Mouse (Mus musculus) midbrain, embryonic 16.5 days (tissue): ENCODE results near the gene Aldh9a1. TPM values are rescaled to one million over a fixed set of nuclear protein-coding genes. Genes with fewer than 3 reads are reported as not detected.
A peak's percentile ranks its signal among the peaks of the same experiment; 100 is the strongest.

Experiments
- ATAC-seq: fragments of 200-750 bp; cut with Nextera tagmentation; 2 replicates; pipeline ENCODE4 v1.8.0; 2017; ENCODE audit warnings: moderate TSS enrichment
- H3K27ac ChIP-seq: fragments of 300-500 bp; sonication (generic); 2 replicates; pipeline ENCODE4 v1.5.1; 2014; ENCODE audit warnings: mild to moderate bottlenecking, low read length, mixed read lengths
- H3K27me3 ChIP-seq: fragments of 300-500 bp; sonication (generic); 2 replicates; pipeline ENCODE4 v1.6.1; 2014; ENCODE audit warnings: low read depth, low read length, mixed read lengths; ENCODE audit not compliant: control insufficient read depth, insufficient read depth
- H3K36me3 ChIP-seq: fragments of 300-500 bp; sonication (generic); 2 replicates; pipeline ENCODE4 v1.6.1; 2014; ENCODE audit warnings: mild to moderate bottlenecking, low read length, moderate library complexity, mixed read lengths; ENCODE audit not compliant: control insufficient read depth, insufficient read depth
- H3K4me1 ChIP-seq: fragments of 300-500 bp; sonication (generic); 2 replicates; pipeline ENCODE4 v1.6.1; 2014; ENCODE audit warnings: mild to moderate bottlenecking, low read length, mixed read lengths; ENCODE audit not compliant: control insufficient read depth, insufficient read depth
- H3K4me2 ChIP-seq: fragments of 300-500 bp; sonication (generic); 2 replicates; pipeline ENCODE4 v1.6.1; 2014; ENCODE audit warnings: mild to moderate bottlenecking, low read length, mixed read lengths
- H3K4me3 ChIP-seq: fragments of 300-500 bp; sonication (generic); 2 replicates; pipeline ENCODE4 v1.5.1; 2014; ENCODE audit warnings: low read depth, mild to moderate bottlenecking, low read length, moderate library complexity, mixed read lengths
- H3K9ac ChIP-seq: fragments of 300-500 bp; sonication (generic); 2 replicates; pipeline ENCODE4 v1.6.1; 2014; ENCODE audit warnings: low read depth, low read length, mixed read lengths
- H3K9me3 ChIP-seq: fragments of 300-500 bp; sonication (generic); replicated peaks from 2 replicates; pipeline ENCODE4 v1.6.1; 2014; ENCODE audit warnings: mild to moderate bottlenecking, low read length, mixed read lengths; ENCODE audit not compliant: control insufficient read depth, poor library complexity, severe bottlenecking
- WGBS: fragments of 180-500 bp; shearing (Covaris S2); extraction: QIAGEN DNeasy Blood & Tissue Kit; methylation state at CpG from one replicate; pipeline ENCODE4 v1.1.7; 2014; 5-methylcytosine and 5-hydroxymethylcytosine counted together
- polyA plus RNA-seq: library from polyadenylated mRNA; unstranded; fragments of >200 nt; fragmentation: Nextera tagmentation; extraction: Ambion mirVana; gene quantifications from 2 replicates; pipeline ENCODE4 v1.2.1, GENCODE M21; 2015

Gene Aldh9a1
- polyA plus RNA-seq, 1 experiment from 2014 or later: 38.3 TPM

- Histone ChIP-seq H3K27me3 (no peaks in the 10 kb centered on the region), H3K9ac (no peak overlapping the region), H3K36me3 (peaks cover 15% of the 10 kb centered on the region; the same call in 1 of the 2 replicates), H3K4me2 (no peak overlapping the region), H3K9me3 (no peaks in the 10 kb centered on the region), H3K27ac (no peak overlapping the region), H3K4me3 (no peak overlapping the region), H3K4me1 (no peaks in the 10 kb centered on the region)
- WGBS: 52% methylated on average over 5 of the region's 5 CpGs
- ATAC-seq: 0 out of 2 replicates have a peak, but pooled peaks have one; percentile 36
These were observed 13.5 kb downstream of the Aldh9a1 start for GRCm38 (mm10) chr1:167363322-167363721.

- H3K4me2 ChIP-seq: no peak overlapping the region
These were observed 16.0 kb downstream of the Aldh9a1 start for GRCm38 (mm10) chr1:167365808-167366207.

GRCm38 (mm10) chr1:167366621-167367020, 16.8 kb downstream of the Aldh9a1 start:
- Histone ChIP-seq H3K4me2 (no peak overlapping the region), H3K9me3 (no peaks in the 10 kb centered on the region), H3K9ac (no peak overlapping the region), H3K27me3 (no peaks in the 10 kb centered on the region), H3K27ac (no peak overlapping the region), H3K4me3 (no peak overlapping the region), H3K4me1 (no peaks in the 10 kb centered on the region), H3K36me3 (peaks cover 11% of the 10 kb centered on the region; the same call in 1 of the 2 replicates)
- ATAC-seq: no peak
- WGBS: 91% methylated on average over 6 of the region's 6 CpGs

More at GRCm38 (mm10) chr1:167365808-167366207, 16.0 kb downstream of the Aldh9a1 start:
- Histone ChIP-seq H3K9me3 (no peaks in the 10 kb centered on the region), H3K36me3 (peaks cover 11% of the 10 kb centered on the region; the same call in 1 of the 2 replicates), H3K27me3 (no peaks in the 10 kb centered on the region), H3K27ac (no peak overlapping the region), H3K4me1 (no peaks in the 10 kb centered on the region), H3K9ac (no peak overlapping the region), H3K4me3 (no peak overlapping the region)
- no peak for ATAC-seq
- WGBS: 88% methylated on average over 7 of the region's 7 CpGs

GRCm38 (mm10) chr1:167368018-167368417, 18.2 kb downstream of the Aldh9a1 start:
- H3K27ac ChIP-seq: no peak overlapping the region
- ATAC-seq: no peak
- H3K4me3 ChIP-seq: no peak overlapping the region
- H3K9ac ChIP-seq: no peak overlapping the region
- 93% methylated on average over 4 of the region's 4 CpGs for whole genome bisulfite sequencing
- no peaks in the 10 kb centered on the region for H3K4me1 ChIP-seq
- peaks cover 14% of the 10 kb centered on the region for H3K36me3 ChIP-seq
- no peak overlapping the region for H3K4me2 ChIP-seq
- no peaks in the 10 kb centered on the region for H3K27me3 ChIP-seq
- H3K9me3 ChIP-seq: no peaks in the 10 kb centered on the region

GRCm38 (mm10) chr1:167368513-167368912, 18.7 kb downstream of the Aldh9a1 start:
- Histone ChIP-seq H3K27ac (no peak overlapping the region), H3K4me1 (no peaks in the 10 kb centered on the region), H3K27me3 (no peaks in the 10 kb centered on the region), H3K4me2 (no peak overlapping the region), H3K36me3 (peaks cover 18% of the 10 kb centered on the region), H3K9me3 (no peaks in the 10 kb centered on the region), H3K4me3 (no peak overlapping the region), H3K9ac (no peak overlapping the region)
- ATAC-seq: no peak
- WGBS: 87% methylated on average over 7 of the region's 7 CpGs

- WGBS: 12% methylated on average over 7 of the region's 7 CpGs
- Histone ChIP-seq H3K27me3 (no peaks in the 10 kb centered on the region), H3K9ac (no peak overlapping the region), H3K4me2 (no peak overlapping the region), H3K4me1 (no peaks in the 10 kb centered on the region), H3K27ac (no peak overlapping the region), H3K36me3 (peaks cover 18% of the 10 kb centered on the region), H3K4me3 (no peak overlapping the region), H3K9me3 (no peaks in the 10 kb centered on the region)
- ATAC-seq: no peak
These were observed 20.1 kb downstream of the Aldh9a1 start for GRCm38 (mm10) chr1:167369905-167370304.

GRCm38 (mm10) chr1:167372739-167373138, 22.9 kb downstream of the Aldh9a1 start:
- Histone ChIP-seq H3K36me3 (peaks cover 13% of the 10 kb centered on the region), H3K4me3 (no peak overlapping the region), H3K9me3 (no peaks in the 10 kb centered on the region), H3K27ac (no peak overlapping the region), H3K9ac (no peak overlapping the region), H3K4me2 (no peak overlapping the region), H3K27me3 (no peaks in the 10 kb centered on the region), H3K4me1 (no peaks in the 10 kb centered on the region)
- ATAC-seq: no peak
- 96% methylated on average over 7 of the region's 7 CpGs for WGBS

- H3K27me3 ChIP-seq: no peaks in the 10 kb centered on the region
- H3K4me1 ChIP-seq: no peaks in the 10 kb centered on the region
- no peak for ATAC-seq
- no peak overlapping the region for H3K9ac ChIP-seq
- peaks cover 12% of the 10 kb centered on the region for H3K36me3 ChIP-seq
- H3K9me3 ChIP-seq: no peaks in the 10 kb centered on the region
- 22% methylated on average over 15 of the region's 15 CpGs for WGBS
- H3K4me2 ChIP-seq: no peak overlapping the region
- no peak overlapping the region for H3K4me3 ChIP-seq
- no peak overlapping the region for H3K27ac ChIP-seq
These were observed 24.4 kb downstream of the Aldh9a1 start for GRCm38 (mm10) chr1:167374003-167374784.

- peaks cover 9% of the 10 kb centered on the region for H3K36me3 ChIP-seq
- no peak for ATAC-seq
- WGBS: 55% methylated on average over 2 of the region's 2 CpGs
These were observed 25.2 kb downstream of the Aldh9a1 start for GRCm38 (mm10) chr1:167374942-167375341.

More at GRCm38 (mm10) chr1:167374942-167375341, 25.2 kb downstream of the Aldh9a1 start:
- Histone ChIP-seq H3K4me3 (no peak overlapping the region), H3K4me1 (no peaks in the 10 kb centered on the region), H3K27ac (no peak overlapping the region), H3K9ac (no peak overlapping the region), H3K27me3 (no peaks in the 10 kb centered on the region), H3K9me3 (no peaks in the 10 kb centered on the region), H3K4me2 (no peak overlapping the region)
